12 mouse cellular contexts compared by ENCODE assay signal in genomic region chr2:56109531-56109930, GRCm38 (mm10).
DNase-seq lines count a peak whose midpoint lies in the region; ATAC-seq and TF ChIP-seq lines count a peak whose summit lies in the region.
"Had no signal": no experiment of that assay in that cellular context is flagged by ENCODE, and none has a peak within 500 bp of the region (broad histone marks: within the 10 kb centered on the region; RNA-seq: fewer than 3 reads in every experiment).

No protein-coding gene starts in this region.

- H3K9me3 ChIP-seq in embryonic facial prominence, embryonic 11.5 days (replicated peaks; ENCODE audit: control insufficient read depth, low read length), result no peaks in the 10 kb centered on the region
- H3K9me3 ChIP-seq in embryonic facial prominence, embryonic 10.5 days, result no peaks in the 10 kb centered on the region
- no peaks in the 10 kb centered on the region for H3K9me3 ChIP-seq in limb, embryonic 14.5 days (ENCODE audit: control insufficient read depth, low read length)
- H3K9me3 ChIP-seq in limb, embryonic 10.5 days (replicated peaks), result no peaks in the 10 kb centered on the region
- H3K9me3 ChIP-seq: limb, embryonic 13.5 days; midbrain, embryonic 12.5 days had no signal

- H3K27ac ChIP-seq in embryonic facial prominence, embryonic 11.5 days (replicated peaks; ENCODE audit: low read depth, low read length), result no peak overlapping the region
- no peak overlapping the region for H3K27ac ChIP-seq in embryonic facial prominence, embryonic 10.5 days (replicated peaks)
- H3K27ac ChIP-seq in limb, embryonic 14.5 days (replicated peaks; ENCODE audit: low read depth, low read length), result no peak overlapping the region
- no peak overlapping the region for H3K27ac ChIP-seq in limb, embryonic 10.5 days
- H3K27ac ChIP-seq: limb, embryonic 13.5 days; midbrain, embryonic 12.5 days had no signal

- H3K4me1 ChIP-seq in embryonic facial prominence, embryonic 11.5 days (ENCODE audit: control insufficient read depth, insufficient read depth, low read length), result no peaks in the 10 kb centered on the region
- no peaks in the 10 kb centered on the region for H3K4me1 ChIP-seq in embryonic facial prominence, embryonic 10.5 days
- no peaks in the 10 kb centered on the region for H3K4me1 ChIP-seq in limb, embryonic 14.5 days (ENCODE audit: control insufficient read depth, insufficient read depth, low read length)
- no peaks in the 10 kb centered on the region for H3K4me1 ChIP-seq in limb, embryonic 10.5 days
- H3K4me1 ChIP-seq: limb, embryonic 13.5 days; midbrain, embryonic 12.5 days had no signal

- H3K27me3 ChIP-seq in embryonic facial prominence, embryonic 11.5 days (ENCODE audit: control insufficient read depth, insufficient read depth, low read length), result no peaks in the 10 kb centered on the region
- H3K27me3 ChIP-seq in embryonic facial prominence, embryonic 10.5 days (replicated peaks; ENCODE audit: low read depth, poor library complexity, severe bottlenecking), result no peaks in the 10 kb centered on the region
- H3K27me3 ChIP-seq in limb, embryonic 14.5 days (ENCODE audit: control insufficient read depth, insufficient read depth, low read length), result no peaks in the 10 kb centered on the region
- no peaks in the 10 kb centered on the region for H3K27me3 ChIP-seq in limb, embryonic 10.5 days (ENCODE audit: low read depth, poor library complexity, severe bottlenecking)
- H3K27me3 ChIP-seq: limb, embryonic 13.5 days had no signal

- no peak overlapping the region for H3K4me2 ChIP-seq in embryonic facial prominence, embryonic 11.5 days (ENCODE audit: low read depth, low read length)
- no peak overlapping the region; the same call in 1 of the 2 replicates for H3K4me2 ChIP-seq in limb, embryonic 14.5 days (replicated peaks; ENCODE audit: low read depth, low read length, severe bottlenecking)
- H3K4me2 ChIP-seq: limb, embryonic 13.5 days; midbrain, embryonic 12.5 days had no signal

- WGBS in embryonic facial prominence, embryonic 11.5 days, result 51% methylated on average over 3 of the region's 3 CpGs
- 57% methylated on average over 3 of the region's 3 CpGs for WGBS in embryonic facial prominence, embryonic 10.5 days
- WGBS in limb, embryonic 14.5 days, result 45% methylated on average over 3 of the region's 3 CpGs
- 71% methylated on average over 3 of the region's 3 CpGs for WGBS in limb, embryonic 10.5 days

- DNase-seq in embryonic facial prominence, embryonic 11.5 days (ENCODE audit: low spot score), result peak; percentile 77
- no peak for DNase-seq in embryonic facial prominence, embryonic 10.5 days (ENCODE audit: low spot score)
- peak; percentile 41 for DNase-seq in limb, embryonic 14.5 days (ENCODE audit: low spot score)
- DNase-seq in limb, embryonic 10.5 days (ENCODE audit: low spot score), result no peak
- DNase-seq in ZHBTc4 (ENCODE audit: low read depth, low spot score), result peak; percentile 8
- DNase-seq in induced T-regulatory cell, adult 2 months (ENCODE audit: low read depth), result peak; percentile 4
- no peak for DNase-seq in layer of hippocampus, postnatal 10 days (ENCODE audit: low spot score in 2 of 2)
- DNase-seq: adrenal gland, postnatal 36 days; right cerebral cortex, postnatal 25 days had no signal

- no peaks in the 10 kb centered on the region for H3K36me3 ChIP-seq in embryonic facial prominence, embryonic 11.5 days (replicated peaks; ENCODE audit: control insufficient read depth, insufficient read depth, low read depth, low read length)
- H3K36me3 ChIP-seq in embryonic facial prominence, embryonic 10.5 days (replicated peaks), result no peaks in the 10 kb centered on the region
- no peaks in the 10 kb centered on the region for H3K36me3 ChIP-seq in limb, embryonic 14.5 days (ENCODE audit: control insufficient read depth, insufficient read depth, low read length)
- H3K36me3 ChIP-seq in limb, embryonic 10.5 days, result no peaks in the 10 kb centered on the region
- H3K36me3 ChIP-seq: limb, embryonic 13.5 days; midbrain, embryonic 12.5 days had no signal

- no peak overlapping the region for H3K4me3 ChIP-seq in embryonic facial prominence, embryonic 11.5 days (ENCODE audit: low read depth, low read length)
- no peak overlapping the region for H3K4me3 ChIP-seq in embryonic facial prominence, embryonic 10.5 days
- no peak overlapping the region for H3K4me3 ChIP-seq in limb, embryonic 14.5 days (replicated peaks; ENCODE audit: low read length)
- H3K4me3 ChIP-seq in limb, embryonic 10.5 days, result no peak overlapping the region
- H3K4me3 ChIP-seq: limb, embryonic 13.5 days; midbrain, embryonic 12.5 days had no signal

- no peak for ATAC-seq in embryonic facial prominence, embryonic 11.5 days (replicated peaks; ENCODE audit: insufficient number of reproducible peaks, low FRiP score, low TSS enrichment, low read depth)
- ATAC-seq in limb, embryonic 14.5 days (ENCODE audit: low FRiP score, low read depth), result no peak
- ATAC-seq in erythroblast, adult 5-6 weeks (replicated peaks; ENCODE audit: low FRiP score, poor library complexity, severe bottlenecking), result no peak

- H3K9ac ChIP-seq in embryonic facial prominence, embryonic 11.5 days (replicated peaks; ENCODE audit: low read length), result no peak overlapping the region
- H3K9ac ChIP-seq in limb, embryonic 14.5 days (ENCODE audit: low read depth, low read length, severe bottlenecking), result no peak overlapping the region
- H3K9ac ChIP-seq: limb, embryonic 13.5 days; midbrain, embryonic 12.5 days had no signal

- no peak for TF ChIP-seq POLR2A in limb, embryonic 14.5 days (IDR thresholded peaks at IDR 0.05; ENCODE audit: borderline replicate concordance, extremely low read depth, insufficient read depth, insufficient read length)

Comparison
In these comparisons a context has a peak if more than half of its experiments do, and no peak if none do; other contexts are left out.
1. DNase-seq: peak in embryonic facial prominence, embryonic 11.5 days (single experiment), limb, embryonic 14.5 days (single experiment), ZHBTc4 (single experiment) and induced T-regulatory cell, adult 2 months (single experiment); none in embryonic facial prominence, embryonic 10.5 days (single experiment), limb, embryonic 10.5 days (single experiment) and layer of hippocampus, postnatal 10 days (0 of 2).